Mouse (Mus musculus) forelimb bud, embryonic 11.5 days (tissue): ENCODE results near the gene Ttll13.

Experiments
- DNase-seq: peaks from one replicate; pipeline ENCODE4 v3.0.0-alpha.2; 2012; ENCODE audit warnings: low read depth, low spot score

Gene Ttll13

DNA sequence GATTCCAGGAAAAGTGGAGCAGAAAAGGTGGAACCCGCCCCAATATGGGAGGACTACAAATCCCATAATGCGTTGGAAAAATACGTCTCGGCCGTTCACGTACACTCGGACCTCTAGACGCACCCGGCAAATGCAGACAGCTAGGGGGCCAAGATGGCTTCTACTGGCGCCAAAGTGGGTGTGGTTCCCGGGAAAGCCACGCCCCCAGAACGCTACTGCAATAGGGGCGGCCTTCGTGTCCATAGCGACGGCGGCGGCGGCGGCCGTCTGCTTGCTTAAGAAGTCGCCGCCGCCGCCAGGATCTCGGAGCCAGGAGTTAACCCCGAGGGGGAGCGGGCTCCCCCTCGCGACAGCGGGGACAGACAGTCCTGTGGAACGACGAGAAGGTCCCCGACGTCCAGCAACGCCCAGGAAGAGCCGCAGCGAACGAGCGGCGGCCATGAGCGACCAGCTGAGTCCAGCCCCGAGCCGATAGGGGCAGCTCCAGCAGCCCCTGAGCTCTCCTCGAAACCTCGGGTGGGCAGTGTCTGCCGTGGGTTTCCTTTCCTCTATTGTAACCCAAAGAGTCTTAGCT is at the start of gene Ttll13:
Ttll13 (plus strand) TSS at position 229 of the 574 bp plus-strand sequence.
- DNase-seq = peak; percentile 98

DNA sequence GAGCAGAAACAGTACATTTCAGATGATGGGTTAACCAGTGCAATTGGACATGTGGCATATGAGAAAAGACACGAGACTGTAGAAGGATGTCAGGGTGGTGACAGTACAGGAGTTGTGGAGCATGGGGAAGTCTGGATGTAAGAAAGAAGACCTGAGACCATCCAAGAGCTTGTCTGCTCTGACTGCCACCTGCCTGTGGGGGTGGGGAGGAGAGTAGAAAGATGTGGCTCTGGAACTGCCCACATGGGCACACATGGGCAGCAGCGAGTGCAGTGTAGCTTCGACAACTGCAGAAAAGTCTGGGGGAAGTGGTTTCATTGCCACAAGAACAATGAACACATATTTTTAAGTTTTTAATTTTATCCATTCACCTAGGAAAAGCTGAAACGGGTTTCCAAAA is 48.8 kb upstream of the Ttll13 start:
- no peak for DNase-seq

GRCm38 (mm10) chr7:80197941-80198778 is 48.0 kb upstream of the Ttll13 start:
- peak; percentile 90 for DNase-seq

DNA sequence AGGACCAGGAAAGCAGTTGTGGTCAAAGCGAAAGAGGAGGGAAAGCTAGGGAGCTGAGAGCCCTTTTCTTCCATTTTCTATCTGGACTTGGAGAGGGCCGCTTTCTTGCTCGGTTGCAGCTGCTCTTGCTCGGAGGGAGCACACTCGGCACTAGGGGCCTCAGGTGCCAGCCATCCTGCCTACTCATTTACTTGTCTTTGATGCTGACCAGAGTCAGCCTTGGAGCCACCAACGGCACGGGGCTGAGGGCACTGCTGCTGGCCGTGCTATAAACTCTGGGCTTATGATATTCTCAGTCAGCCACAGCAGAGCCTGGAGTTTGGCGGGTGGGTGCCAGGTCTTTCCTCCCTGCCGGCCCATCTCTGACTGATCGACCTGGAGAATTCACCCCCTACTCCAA is 47.3 kb upstream of the Ttll13 start:
- peak; percentile 29 for DNase-seq

DNA sequence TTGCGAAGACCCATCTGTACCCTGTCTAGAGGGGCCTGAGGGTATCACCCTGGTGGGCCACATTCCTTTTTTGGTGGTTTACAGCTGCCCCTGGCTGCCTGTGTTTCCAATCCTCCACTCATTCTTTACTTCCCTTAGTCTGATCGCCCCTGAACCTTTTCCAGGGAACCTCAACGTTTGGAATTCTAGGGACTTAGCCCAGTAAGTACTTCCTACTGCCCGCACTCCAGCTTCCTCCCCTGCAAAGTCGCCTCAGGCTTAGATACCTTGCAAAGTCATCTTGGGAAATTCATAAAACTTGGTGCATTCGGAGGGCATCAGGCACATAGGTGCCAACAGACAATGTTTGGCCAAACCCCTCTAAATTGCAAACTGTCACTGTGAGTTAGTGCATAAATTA is 46.9 kb upstream of the Ttll13 start:
- no peak for DNase-seq

- no peak for DNase-seq
Observed at GRCm38 (mm10) chr7:80199851-80200587, 46.2 kb upstream of the Ttll13 start.

- no peak for DNase-seq
Observed at GRCm38 (mm10) chr7:80200588-80200945, 45.6 kb upstream of the Ttll13 start.

DNA sequence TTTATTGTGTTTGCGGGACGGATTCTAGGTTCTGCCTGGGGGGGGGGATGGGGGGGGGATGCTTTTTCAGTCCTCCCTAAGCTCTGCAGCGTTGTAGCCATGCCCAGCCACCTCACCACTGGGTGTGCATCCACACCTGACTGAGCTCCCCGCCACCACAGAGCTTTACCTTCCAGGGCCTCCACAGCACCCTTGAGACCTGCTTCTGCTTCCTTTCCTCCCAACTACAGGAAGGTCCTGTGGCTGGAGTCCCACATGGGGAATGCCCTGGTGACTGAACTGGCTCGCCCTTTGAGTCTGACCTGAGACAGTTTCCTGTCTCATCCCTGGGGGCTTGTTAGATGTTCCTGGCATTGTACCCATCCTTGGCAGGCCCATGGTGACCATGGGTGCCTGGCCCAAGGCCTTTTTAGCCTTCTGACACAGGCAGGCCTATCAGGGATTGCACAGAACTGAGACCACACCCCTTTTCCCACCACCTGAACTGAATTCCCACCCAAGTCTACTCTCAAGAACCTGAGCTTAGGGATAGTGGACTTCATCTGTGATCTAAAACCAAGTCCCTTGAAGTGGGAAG is 45.1 kb upstream of the Ttll13 start:
- DNase-seq = no peak

DNA sequence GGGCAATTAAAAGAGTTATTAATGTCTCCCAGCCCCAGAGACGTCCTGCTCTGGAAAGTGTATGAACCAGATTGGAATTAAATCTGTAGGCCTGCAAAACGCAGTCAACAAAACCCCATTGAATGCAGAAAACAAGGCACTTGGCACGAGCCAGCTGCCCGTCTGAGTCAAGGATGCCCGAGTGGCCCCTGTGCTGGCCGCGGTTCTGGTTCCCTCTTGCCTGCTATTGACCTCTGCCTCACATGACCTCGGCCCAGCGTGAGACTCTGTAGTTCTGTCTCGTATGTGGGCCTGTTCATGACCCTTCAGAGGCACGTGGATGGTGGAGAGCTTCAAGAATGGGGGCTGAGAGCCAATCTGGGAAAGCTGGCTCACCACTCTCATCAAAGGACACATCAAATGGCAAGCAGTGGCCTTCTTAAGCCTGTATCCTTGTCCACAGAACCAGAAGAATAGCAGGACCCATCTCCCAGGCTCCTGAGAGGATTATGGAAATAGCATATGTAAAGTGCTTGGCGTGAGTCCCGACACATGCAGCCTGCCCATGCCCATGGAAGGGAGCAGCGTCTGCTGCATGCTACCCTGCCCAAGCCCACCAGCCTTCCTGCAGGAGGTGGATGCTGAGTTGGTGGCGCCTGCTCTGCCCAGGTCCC is 44.2 kb upstream of the Ttll13 start:
- DNase-seq = no peak

GRCm38 (mm10) chr7:80202961-80203360 is 43.2 kb upstream of the Ttll13 start:
- no peak for DNase-seq

DNA sequence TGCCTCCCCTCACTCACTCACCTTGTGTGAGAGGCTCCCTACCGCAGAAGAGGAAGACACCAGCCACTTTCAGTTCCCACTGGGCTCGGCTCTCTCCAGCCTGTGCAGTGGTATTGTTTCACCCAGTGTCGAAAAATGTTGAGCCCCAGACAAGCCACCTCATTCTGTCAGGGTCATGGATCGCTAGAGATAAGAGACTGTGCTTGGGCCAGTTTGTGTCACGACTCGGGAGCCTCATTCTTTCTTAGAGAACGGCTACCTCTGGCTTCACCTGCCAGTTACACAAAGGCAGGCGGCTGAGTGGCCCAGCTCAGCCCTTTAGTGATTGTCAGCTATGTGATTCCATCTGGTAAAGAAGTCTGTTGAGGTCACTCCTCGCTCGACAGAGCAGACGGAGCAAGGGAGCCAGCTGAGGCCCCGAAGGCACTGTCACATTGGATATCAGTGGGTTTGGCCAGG is 42.5 kb upstream of the Ttll13 start:
- DNase-seq = no peak

- no peak for DNase-seq
Observed at GRCm38 (mm10) chr7:80204362-80204761, 41.8 kb upstream of the Ttll13 start.

- DNase-seq = no peak
Observed at GRCm38 (mm10) chr7:80204961-80205360, 41.2 kb upstream of the Ttll13 start.

GRCm38 (mm10) chr7:80205705-80206589 is 40.2 kb upstream of the Ttll13 start:
- DNase-seq = no peak

GRCm38 (mm10) chr7:80207314-80207731 is 38.9 kb upstream of the Ttll13 start:
- no peak for DNase-seq

GRCm38 (mm10) chr7:80208026-80208642 is 38.0 kb upstream of the Ttll13 start:
- DNase-seq = no peak

- DNase-seq = no peak
Observed at GRCm38 (mm10) chr7:80208738-80209430, 37.3 kb upstream of the Ttll13 start.

DNA sequence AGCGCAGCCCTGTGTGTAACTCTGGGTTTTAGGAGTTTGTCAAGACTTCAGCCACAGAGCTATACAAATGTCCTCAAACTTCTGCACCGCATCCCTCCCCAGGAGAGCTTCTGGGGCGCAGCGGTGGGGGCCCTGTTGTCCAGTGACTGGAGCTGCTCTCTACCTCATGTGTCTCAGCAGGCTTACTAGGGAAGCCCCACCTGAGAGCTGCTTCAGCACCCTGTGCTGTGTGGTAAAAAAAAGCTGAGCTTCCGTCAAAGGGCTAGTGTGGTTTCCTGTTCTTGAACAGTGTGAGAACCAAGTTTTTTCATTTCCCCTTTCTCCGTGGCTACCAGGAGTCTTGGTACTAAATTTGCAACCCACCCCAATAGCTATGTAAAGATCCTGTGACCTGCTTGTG is 36.5 kb upstream of the Ttll13 start:
- no peak for DNase-seq

GRCm38 (mm10) chr7:80210982-80211381 is 35.2 kb upstream of the Ttll13 start:
- no peak for DNase-seq

DNA sequence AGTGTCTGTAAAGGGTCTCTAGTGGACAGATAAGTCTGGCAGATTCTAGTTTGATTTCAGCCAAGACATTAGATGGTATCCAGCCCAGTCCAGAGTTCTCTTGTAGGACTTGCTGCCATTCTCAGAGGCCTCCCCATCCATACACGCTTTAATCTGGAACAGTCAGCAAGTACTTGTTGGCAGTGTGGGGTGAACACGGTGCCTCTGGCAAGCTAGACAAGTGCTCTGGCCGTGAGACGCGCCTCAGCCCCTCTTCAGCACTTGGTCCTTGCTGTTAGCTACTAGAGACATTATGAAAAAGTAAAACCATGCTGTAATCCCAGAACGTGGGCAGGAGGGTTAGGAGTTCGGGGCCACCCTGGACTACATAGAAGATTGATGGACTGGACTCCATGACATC is 32.6 kb upstream of the Ttll13 start:
- DNase-seq = no peak
